Mouse (Mus musculus) erythroblast, embryonic 14.5 days (primary cell): Measurements from ENCODE around the gene Sh3pxd2a. TPM values are rescaled to one million over a fixed set of nuclear protein-coding genes. Genes with fewer than 3 reads are reported as not detected.

Experiments
- H3K27me3 ChIP-seq: 2 replicates; pipeline ENCODE4 v1.6.1; 2012; ENCODE audit warnings: inconsistent platforms; ENCODE audit not compliant: control insufficient read depth
- H3K36me3 ChIP-seq: 2 replicates; pipeline ENCODE4 v1.6.1; 2012; ENCODE audit warnings: mild to moderate bottlenecking, inconsistent platforms; ENCODE audit not compliant: control insufficient read depth
- H3K4me1 ChIP-seq: 2 replicates; pipeline ENCODE4 v1.6.1; 2012; ENCODE audit warnings: inconsistent platforms; ENCODE audit not compliant: control insufficient read depth
- H3K4me3 ChIP-seq: replicated peaks from 2 replicates; pipeline ENCODE3; 2012; ENCODE audit warnings: moderate library complexity, mild to moderate bottlenecking, inconsistent platforms
- H3K9me3 ChIP-seq: 2 replicates; pipeline ENCODE4 v1.6.1; 2012; ENCODE audit warnings: low read length, inconsistent platforms, mixed read lengths; ENCODE audit not compliant: control insufficient read depth
- GATA1 ChIP-seq: IDR thresholded peaks from 2 replicates; pipeline ENCODE4 v1.6.1; 2012; ENCODE audit warnings: low read length, inconsistent platforms, mixed read lengths
- TAL1 ChIP-seq: IDR thresholded peaks from 3 replicates; pipeline ENCODE4 v1.6.1; 2012; ENCODE audit warnings: low read length, inconsistent platforms, mixed read lengths
- polyA plus RNA-seq: library from polyadenylated mRNA; stranded (reverse); fragments of >175 nt; gene quantifications from 2 replicates; pipeline ENCODE4 v1.2.3, GENCODE M21; 2012

Gene Sh3pxd2a
- polyA plus RNA-seq, 1 experiment: 0.10 TPM

GRCm38 (mm10) chr19:47317063-47317938 lies 146.9 kb downstream of the Sh3pxd2a start:
- TF ChIP-seq GATA1 (no peak), TAL1 (no peak)
- Histone ChIP-seq H3K9me3 (no peaks in the 10 kb centered on the region), H3K4me1 (no peaks in the 10 kb centered on the region), H3K4me3 (no peak overlapping the region), H3K36me3 (no peaks in the 10 kb centered on the region), H3K27me3 (peaks cover 31% of the 10 kb centered on the region)

GRCm38 (mm10) chr19:47316288-47317062 lies 147.7 kb downstream of the Sh3pxd2a start:
- Histone ChIP-seq H3K27me3 (peaks cover 31% of the 10 kb centered on the region), H3K9me3 (no peaks in the 10 kb centered on the region), H3K4me3 (no peak overlapping the region), H3K4me1 (no peaks in the 10 kb centered on the region), H3K36me3 (no peaks in the 10 kb centered on the region)
- no peak for TF ChIP-seq TAL1
- TF ChIP-seq GATA1: no peak

DNA sequence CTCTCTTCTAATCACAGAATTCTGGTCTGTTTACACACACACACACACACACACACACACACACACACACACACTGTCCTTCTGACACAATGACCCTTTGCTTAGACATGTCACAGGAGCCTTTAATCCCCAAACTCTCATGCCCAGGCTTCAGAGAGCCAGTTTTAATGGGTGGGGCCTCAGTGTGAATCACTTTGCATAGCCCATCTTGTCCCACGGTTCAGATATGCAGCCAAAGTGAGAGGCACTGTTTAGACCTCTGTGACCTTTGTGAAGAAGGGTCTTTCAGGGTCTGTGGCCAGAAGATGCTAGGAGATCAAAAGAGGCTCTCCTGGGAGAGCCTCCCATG lies 148.3 kb downstream of the Sh3pxd2a start:
- no peaks in the 10 kb centered on the region for H3K9me3 ChIP-seq
- no peaks in the 10 kb centered on the region for H3K4me1 ChIP-seq
- no peak overlapping the region for H3K4me3 ChIP-seq
- no peak for TF ChIP-seq TAL1
- TF ChIP-seq GATA1: no peak
- H3K36me3 ChIP-seq: no peaks in the 10 kb centered on the region
- peaks cover 31% of the 10 kb centered on the region for H3K27me3 ChIP-seq

- Histone ChIP-seq H3K9me3 (no peaks in the 10 kb centered on the region), H3K36me3 (no peaks in the 10 kb centered on the region), H3K27me3 (peaks cover 31% of the 10 kb centered on the region), H3K4me1 (no peaks in the 10 kb centered on the region), H3K4me3 (no peak overlapping the region)
- TF ChIP-seq GATA1 (no peak), TAL1 (no peak)
Measured at GRCm38 (mm10) chr19:47315091-47315916, 148.9 kb downstream of the Sh3pxd2a start.

- Histone ChIP-seq H3K4me3 (peak overlapping the region; percentile 20), H3K27me3 (peaks cover 31% of the 10 kb centered on the region)
Measured at GRCm38 (mm10) chr19:47314076-47314941, 149.9 kb downstream of the Sh3pxd2a start.

DNA sequence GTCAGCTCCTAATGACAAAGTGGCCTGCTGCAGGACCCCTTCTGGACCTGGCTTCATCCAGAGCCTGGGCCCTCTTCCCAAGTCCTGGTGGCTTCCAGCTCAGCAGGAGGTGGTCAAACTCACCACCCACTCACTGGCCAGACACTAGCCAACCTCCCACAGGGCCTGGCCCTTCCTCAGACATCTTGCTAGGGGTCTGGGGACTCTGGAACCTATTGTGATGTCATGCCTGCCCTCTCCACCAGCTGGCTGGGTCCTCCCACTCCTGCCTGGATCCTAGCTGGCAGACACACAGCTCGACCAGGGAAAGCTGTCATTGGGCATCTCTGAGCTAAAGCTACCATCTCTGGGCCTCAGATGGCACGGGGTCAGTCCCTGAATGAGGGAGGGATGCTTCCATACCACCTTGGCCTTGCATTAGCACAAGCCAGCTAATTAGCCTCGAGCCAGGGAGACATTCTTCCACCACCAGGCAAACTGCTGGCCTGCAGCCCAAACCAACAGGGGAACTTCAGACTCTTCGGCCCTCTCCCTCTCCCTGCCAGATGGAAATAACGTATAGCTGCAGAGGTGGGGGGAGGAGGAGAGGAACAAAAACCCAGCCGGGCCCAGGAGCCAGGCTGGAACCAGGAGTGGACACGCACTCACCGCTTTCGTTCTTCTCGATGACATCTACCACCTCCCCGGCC lies 150.7 kb downstream of the Sh3pxd2a start:
- peak overlapping the region; percentile 20 for H3K4me3 ChIP-seq
- H3K4me1 ChIP-seq: no peaks in the 10 kb centered on the region
- peaks cover 31% of the 10 kb centered on the region for H3K27me3 ChIP-seq
- TF ChIP-seq TAL1 (no peak), GATA1 (no peak)
- no peaks in the 10 kb centered on the region for H3K9me3 ChIP-seq
- H3K36me3 ChIP-seq: no peaks in the 10 kb centered on the region

More at GRCm38 (mm10) chr19:47314076-47314941, 149.9 kb downstream of the Sh3pxd2a start:
- no peaks in the 10 kb centered on the region for H3K4me1 ChIP-seq
- no peaks in the 10 kb centered on the region for H3K9me3 ChIP-seq
- H3K36me3 ChIP-seq: no peaks in the 10 kb centered on the region
- TF ChIP-seq GATA1 (no peak), TAL1 (no peak)

DNA sequence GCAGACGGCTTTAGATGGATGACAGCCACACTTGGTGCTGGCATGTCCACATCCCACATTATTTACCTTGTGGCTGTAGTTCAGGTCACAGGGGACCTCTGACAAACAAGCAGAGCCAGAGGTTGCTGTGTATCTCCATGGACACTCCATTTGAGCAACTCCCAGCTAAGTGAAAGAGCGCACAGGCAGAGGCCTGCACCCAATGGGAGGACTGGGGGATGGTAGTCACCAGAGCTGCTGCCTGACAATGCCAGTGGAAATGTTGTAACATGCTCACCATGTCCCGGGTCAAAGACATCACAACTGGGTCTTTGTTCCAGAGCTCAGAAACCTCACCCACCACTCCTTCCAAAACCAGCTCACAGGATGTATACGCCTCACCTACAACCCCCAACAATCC lies 153.0 kb downstream of the Sh3pxd2a start:
- Histone ChIP-seq H3K9me3 (no peaks in the 10 kb centered on the region), H3K27me3 (peaks cover 31% of the 10 kb centered on the region), H3K4me1 (no peaks in the 10 kb centered on the region), H3K36me3 (no peaks in the 10 kb centered on the region; the same call in 1 of the 2 replicates), H3K4me3 (no peak overlapping the region)
- TF ChIP-seq GATA1: no peak
